Mouse (Mus musculus) thymus, postnatal 14 days (tissue): Measurements from ENCODE around the gene Hdgf.
A peak's percentile ranks its signal among the peaks of the same experiment; 100 is the strongest.

ENCODE experiments used
- DNase-seq: peaks from one replicate; pipeline ENCODE4 v3.0.0; 2021

The Hdgf gene

GRCm38 (mm10) chr3:87910573-87911141 is 4.5 kb downstream of the Hdgf start:
- DNase-seq = peak; percentile 39

DNA sequence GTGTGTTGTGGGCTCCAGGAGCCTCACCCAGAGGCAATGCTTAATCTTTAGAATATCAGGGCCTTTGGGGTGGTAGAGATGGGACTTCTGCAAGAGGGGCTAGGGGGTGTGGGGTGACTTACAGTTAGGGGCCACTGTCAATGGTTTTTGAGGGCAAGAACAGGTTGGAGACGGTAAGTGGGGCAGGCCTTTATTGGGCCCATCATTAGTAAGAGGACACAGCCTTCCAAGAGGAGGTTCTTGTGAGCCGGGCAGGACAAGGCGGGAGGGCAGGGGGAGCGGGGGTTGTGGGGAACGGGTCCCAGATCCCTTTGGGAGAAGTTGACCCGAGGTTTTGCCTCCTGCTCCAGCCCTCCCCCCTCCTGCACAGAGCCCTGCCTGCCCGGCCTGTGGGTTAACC is 7.4 kb downstream of the Hdgf start:
- no peak for DNase-seq

GRCm38 (mm10) chr3:87913891-87914290 is 7.8 kb downstream of the Hdgf start:
- DNase-seq = no peak

GRCm38 (mm10) chr3:87916990-87917389 is 10.9 kb downstream of the Hdgf start:
- DNase-seq = no peak

DNA sequence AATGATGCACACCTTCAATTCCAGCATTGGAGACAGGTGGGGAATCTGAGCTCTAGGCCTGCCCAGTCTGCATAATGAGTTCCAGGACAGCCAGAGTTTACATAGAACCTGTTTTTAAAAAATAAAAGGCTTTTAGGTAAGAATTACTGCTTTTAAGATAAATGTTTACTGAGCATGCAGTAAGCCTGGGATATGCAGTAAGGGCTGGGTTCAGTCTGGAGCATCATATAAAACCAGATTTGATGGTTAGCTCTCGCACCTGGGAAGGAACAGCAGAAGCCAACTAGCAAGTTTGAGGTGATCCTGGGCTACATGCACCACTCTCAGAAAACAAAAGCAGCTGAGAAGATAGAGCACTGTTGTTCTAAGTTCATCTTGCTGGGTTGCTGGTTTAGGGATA is 12.4 kb downstream of the Hdgf start:
- DNase-seq = no peak

GRCm38 (mm10) chr3:87919336-87920108 is 13.4 kb downstream of the Hdgf start, which contains the start of gene Mrpl24:
Mrpl24 (plus strand) TSS chr3:87919506.
- DNase-seq = peak; percentile 65

DNA sequence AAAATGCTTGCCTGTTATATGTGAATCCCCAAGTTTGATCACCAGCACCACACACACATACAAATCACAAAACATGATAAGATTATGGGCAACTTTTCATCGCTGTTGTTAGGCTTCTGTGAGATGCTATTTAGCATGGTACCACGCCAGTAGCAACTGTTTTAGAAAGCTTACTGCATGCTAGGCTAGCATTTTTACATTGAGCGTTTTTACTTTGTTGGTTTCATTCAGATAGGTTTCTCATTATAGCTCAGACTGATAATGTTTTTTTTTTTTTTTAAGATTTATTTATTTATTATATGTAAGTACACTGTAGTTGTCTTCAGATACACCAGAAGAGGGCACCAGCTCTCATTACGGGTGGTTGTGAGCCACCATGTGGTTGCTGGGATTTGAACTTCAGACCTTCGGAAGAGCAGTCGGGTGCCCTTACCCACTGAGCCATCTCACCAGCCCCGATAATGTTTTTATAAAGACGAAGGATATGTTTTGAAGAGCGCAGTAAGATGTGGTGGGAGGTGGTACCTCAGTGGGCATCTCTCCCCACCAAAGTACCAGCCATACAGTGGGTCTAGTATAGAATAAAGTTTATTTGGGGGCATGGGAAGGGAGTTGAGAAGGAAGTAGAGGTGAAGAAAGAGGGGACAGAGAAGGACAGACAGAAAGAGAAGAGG is 14.3 kb downstream of the Hdgf start:
- no peak for DNase-seq

DNA sequence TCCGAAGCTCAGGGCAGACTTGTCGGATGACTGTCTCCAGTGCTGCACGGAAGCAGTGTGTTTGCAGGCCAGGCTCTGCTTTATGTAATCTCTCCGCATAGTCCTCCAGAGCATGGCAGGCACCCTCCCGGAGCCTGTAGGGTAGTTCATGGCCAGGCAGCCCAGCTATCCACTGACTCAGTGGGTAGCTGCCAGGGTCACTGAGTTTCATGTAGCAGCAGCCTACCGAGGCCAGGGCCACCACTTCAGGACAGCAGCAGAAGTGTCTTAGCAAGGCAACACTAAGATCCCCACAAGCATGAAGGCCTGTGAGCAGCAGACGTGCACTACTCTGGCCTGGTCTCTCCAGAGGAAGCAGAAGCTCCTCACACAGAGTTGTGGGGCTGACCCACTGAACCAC is 18.9 kb downstream of the Hdgf start:
- no peak for DNase-seq

DNA sequence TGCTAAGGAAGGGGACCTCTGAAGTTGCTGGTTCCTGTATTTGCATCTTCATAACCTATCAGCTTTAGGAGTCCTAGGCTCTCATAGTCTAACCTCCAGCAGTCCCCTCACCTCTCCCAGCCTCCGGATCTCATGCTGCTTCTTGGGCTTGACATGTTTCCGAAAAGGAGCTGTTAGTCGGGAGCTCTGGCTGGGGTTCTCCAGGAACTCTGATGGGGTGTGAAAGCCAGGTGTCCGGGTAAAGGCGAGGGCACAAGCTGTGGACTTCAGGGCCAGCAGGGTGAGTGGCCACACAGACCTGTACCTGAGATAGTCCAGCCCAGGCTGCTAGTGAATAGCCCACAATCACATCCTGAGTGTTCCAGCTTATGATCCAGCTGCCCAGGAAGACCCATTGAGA is 21.3 kb downstream of the Hdgf start:
- DNase-seq = no peak

- DNase-seq = no peak
Observed at GRCm38 (mm10) chr3:87929341-87930077, 23.4 kb downstream of the Hdgf start.

- peak; percentile 97 for DNase-seq
Observed at GRCm38 (mm10) chr3:87930078-87930795, 24.1 kb downstream of the Hdgf start, which contains the start of the genes Isg20l2 and Rrnad1. Isg20l2 (plus strand) TSS chr3:87930314. Rrnad1 (minus strand) TSS chr3:87930717.

- no peak for DNase-seq
Observed at GRCm38 (mm10) chr3:87934026-87934425, 27.9 kb downstream of the Hdgf start.

GRCm38 (mm10) chr3:87934501-87934900 is 28.4 kb downstream of the Hdgf start:
- no peak for DNase-seq

- no peak for DNase-seq
Observed at GRCm38 (mm10) chr3:87935201-87935600, 29.1 kb downstream of the Hdgf start.

- peak; percentile 70 for DNase-seq
Observed at GRCm38 (mm10) chr3:87935776-87936175, 29.7 kb downstream of the Hdgf start.

DNA sequence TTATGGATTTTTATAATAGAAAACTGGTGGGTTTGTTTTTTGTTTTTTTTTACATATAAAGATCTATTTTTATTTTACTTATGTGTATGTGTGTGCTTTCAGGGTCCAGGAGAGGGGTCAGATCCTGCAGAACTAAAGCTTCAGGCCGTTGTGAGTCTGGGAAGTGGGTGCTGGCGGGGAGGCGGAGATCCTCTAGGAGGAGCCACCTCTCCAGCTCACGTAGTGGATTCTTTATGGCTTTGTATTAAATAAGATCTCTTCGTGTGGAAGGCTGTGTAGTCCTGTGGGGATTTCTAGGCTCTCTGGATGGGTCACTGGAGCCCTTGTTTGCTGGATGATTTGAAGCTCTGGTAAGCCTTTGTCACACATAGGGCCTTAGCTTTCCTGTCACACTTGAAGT is 34.5 kb downstream of the Hdgf start:
- no peak for DNase-seq

DNA sequence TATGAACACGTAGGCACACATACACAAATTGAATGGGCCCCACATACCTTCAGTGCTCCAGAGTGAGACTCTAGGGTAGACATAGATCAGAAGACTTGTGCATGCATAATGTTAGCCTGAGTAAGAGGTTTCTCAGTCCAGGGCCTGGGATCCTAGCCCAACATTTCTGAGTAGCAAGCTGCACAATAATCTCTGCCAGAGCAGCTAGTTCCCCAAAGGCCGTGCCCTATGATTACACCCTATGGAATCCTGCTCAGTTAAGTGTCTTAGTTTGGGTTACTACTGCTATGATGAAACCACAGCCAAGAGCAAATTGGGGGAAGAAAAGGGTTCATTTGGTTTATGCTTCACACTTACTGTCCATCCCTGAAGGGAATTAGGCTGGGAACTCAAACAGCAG is 36.4 kb downstream of the Hdgf start:
- no peak for DNase-seq

GRCm38 (mm10) chr3:87943586-87943985 is 37.5 kb downstream of the Hdgf start:
- no peak for DNase-seq

DNA sequence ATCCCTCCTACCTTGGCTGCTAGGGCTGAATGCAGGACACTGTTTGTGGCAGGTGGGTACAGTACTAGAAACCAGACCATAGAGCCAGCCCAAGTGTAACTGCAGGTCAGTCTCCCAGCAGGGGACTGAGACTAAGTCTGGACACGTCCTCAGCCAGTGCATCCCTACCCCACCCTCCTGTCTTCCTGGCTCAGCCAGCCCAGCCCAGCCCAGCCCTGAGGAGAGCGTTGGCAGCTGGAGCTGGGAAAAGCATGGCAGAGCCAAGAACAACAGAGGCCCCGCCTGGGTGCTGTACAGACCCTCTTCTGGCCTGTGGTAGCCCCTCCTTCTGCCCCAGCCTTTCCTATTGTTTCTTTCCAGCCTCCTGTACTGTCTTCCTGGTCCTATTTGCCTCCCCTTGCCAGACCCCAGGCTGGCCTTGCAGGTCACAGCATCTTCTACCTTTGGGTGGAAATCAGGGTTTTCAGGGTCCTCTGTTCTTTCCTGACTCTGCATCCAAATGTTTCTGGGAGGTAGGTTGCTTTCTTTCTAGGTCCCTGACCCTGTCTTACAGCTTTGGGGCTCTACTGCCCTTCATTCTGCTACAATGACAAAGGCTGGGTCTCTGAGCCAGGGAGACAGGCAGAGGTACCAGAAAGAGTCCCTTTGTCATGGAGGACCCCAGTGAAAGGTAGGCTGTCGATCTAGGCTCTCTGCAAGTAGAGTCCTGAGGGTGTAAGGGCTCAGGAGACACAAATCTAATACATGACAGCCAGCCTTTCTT is 38.9 kb downstream of the Hdgf start:
- no peak for DNase-seq

- no peak for DNase-seq
Observed at GRCm38 (mm10) chr3:87945781-87946540, 39.8 kb downstream of the Hdgf start.

DNA sequence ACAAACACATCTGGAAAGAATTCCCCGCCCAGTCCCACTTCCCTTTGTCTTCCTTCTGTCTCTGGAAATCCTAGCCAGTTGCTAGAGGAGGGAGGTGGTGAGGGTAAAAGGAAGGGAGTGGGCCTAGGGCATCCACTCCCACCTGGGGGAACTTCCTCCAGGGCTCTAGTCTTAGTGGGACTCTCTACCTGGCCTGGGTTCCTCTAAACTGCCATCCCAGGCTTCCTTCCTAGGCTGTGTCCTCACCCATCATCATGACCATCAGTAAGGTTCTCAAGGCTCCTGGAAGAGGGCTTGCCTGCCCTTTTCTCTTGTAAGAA is 40.4 kb downstream of the Hdgf start:
- no peak for DNase-seq
